Mouse (Mus musculus) liver, embryonic 14.5 days (tissue): ENCODE data around the gene Camk1. TPM values are rescaled to one million over a fixed set of nuclear protein-coding genes. Genes with fewer than 3 reads are reported as not detected.

ENCODE experiments used
- ATAC-seq: fragments of 200-750 bp; cut with Nextera tagmentation; 2 replicates; pipeline ENCODE4 v1.8.0; 2017; ENCODE audit warnings: moderate number of reproducible peaks, mild to moderate bottlenecking, moderate library complexity; ENCODE audit not compliant: insufficient read depth
- DNase-seq, 3 experiments: peaks; one replicate each; pipeline ENCODE4 v3.0.0-alpha.2; 2012 to 2013; ENCODE audit warnings: low read depth in 3 of 3, low spot score in 3 of 3
- H3K27ac ChIP-seq: fragments of 300-500 bp; sonication (generic); 2 replicates; pipeline ENCODE4 v1.5.1; 2014; ENCODE audit warnings: moderate library complexity, mild to moderate bottlenecking, control low read depth, inconsistent platforms
- H3K27me3 ChIP-seq: fragments of 300-500 bp; sonication (generic); 2 replicates; pipeline ENCODE4 v1.6.1; 2014; ENCODE audit warnings: mild to moderate bottlenecking, low read length, moderate library complexity; ENCODE audit not compliant: control insufficient read depth, insufficient read depth
- H3K36me3 ChIP-seq: fragments of 300-500 bp; sonication (generic); replicated peaks from 2 replicates; pipeline ENCODE4 v1.6.1; 2014; ENCODE audit warnings: low read depth; ENCODE audit not compliant: control insufficient read depth, insufficient read depth
- H3K4me1 ChIP-seq, 2 experiments: fragments of 200-500 bp in 1 of 2; fragments of 300-500 bp in 1 of 2; sonication (generic) in 1 of 2; replicated peaks; 2 replicates each; pipeline ENCODE4 v1.6.1; 2012 to 2014; ENCODE audit warnings: antibody characterized with exemption in 1 of 2, inconsistent platforms in 1 of 2, low read length in 1 of 2; ENCODE audit not compliant: control insufficient read depth in 2 of 2, insufficient read depth in 2 of 2
- H3K4me2 ChIP-seq: fragments of 300-500 bp; sonication (generic); 2 replicates; pipeline ENCODE4 v1.6.1; 2014; ENCODE audit warnings: low read depth, mild to moderate bottlenecking, control low read depth, moderate library complexity
- H3K4me3 ChIP-seq, 2 experiments: fragments of 200-500 bp in 1 of 2; fragments of 300-500 bp in 1 of 2; sonication (generic) in 1 of 2; 2 replicates each; pipeline ENCODE4 v1.5.1; 2012 to 2014; ENCODE audit warnings: low read depth in 2 of 2, low read length in 2 of 2, mild to moderate bottlenecking in 2 of 2, control low read depth in 1 of 2, inconsistent platforms in 1 of 2, moderate library complexity in 1 of 2; ENCODE audit not compliant: insufficient read depth in 1 of 2
- H3K9ac ChIP-seq: fragments of 300-500 bp; sonication (generic); replicated peaks from 2 replicates; pipeline ENCODE4 v1.6.1; 2014; ENCODE audit warnings: mild to moderate bottlenecking, control low read depth, moderate library complexity
- H3K9me3 ChIP-seq: fragments of 300-500 bp; sonication (generic); 2 replicates; pipeline ENCODE4 v1.6.1; 2016; ENCODE audit warnings: low read length, mixed read lengths; ENCODE audit not compliant: control insufficient read depth
- CTCF ChIP-seq: IDR thresholded peaks from 2 replicates; pipeline ENCODE4 v1.5.1; 2016; ENCODE audit warnings: antibody characterized with exemption, low read depth, control low read depth
- EP300 ChIP-seq: IDR thresholded peaks from 2 replicates; pipeline ENCODE4 v1.6.1; 2016; ENCODE audit warnings: antibody characterized with exemption, low read depth
- WGBS: fragments of 180-500 bp; shearing (Covaris S2); extraction: QIAGEN DNeasy Blood & Tissue Kit; methylation state at CpG from one replicate; pipeline ENCODE4 v1.1.7; 2014; ENCODE audit not compliant: insufficient replicate concordance; 5-methylcytosine and 5-hydroxymethylcytosine counted together
- polyA plus RNA-seq, 2 experiments: library from polyadenylated mRNA; depleted of rRNA in 1 of 2; stranded (reverse) in 1 of 2; unstranded in 1 of 2; fragments of >200 nt; fragmentation: Nextera tagmentation in 1 of 2; extraction: Ambion mirVana in 1 of 2; gene quantifications; 2 replicates each; pipeline versions ENCODE4 v1.2.1 to v1.2.3; 2012 to 2014

Camk1 gene
- polyA plus RNA-seq, 2 experiments: 9.0 to 16.3 TPM

DNA sequence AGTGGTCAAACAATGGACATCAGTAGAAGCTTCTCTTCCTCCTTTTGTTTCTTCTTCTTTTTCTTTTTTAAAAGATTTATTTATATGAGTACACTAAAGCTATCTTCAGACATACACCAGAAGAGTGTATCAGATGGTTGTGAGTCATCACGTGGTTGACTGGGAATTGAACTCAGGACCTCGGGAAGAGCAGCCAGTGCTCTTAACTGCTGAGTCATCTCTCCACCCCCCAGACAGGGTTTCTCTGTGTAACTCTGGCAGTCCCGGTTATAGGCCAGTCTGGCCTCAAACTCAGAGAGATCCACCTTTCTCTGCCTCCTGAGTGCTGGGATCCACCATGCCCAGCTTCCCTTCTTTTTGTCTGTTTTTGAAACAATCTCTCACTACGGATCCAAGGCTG lies 47.1 kb downstream of the Camk1 start:
- Histone ChIP-seq H3K4me3 (no peak overlapping the region), H3K4me1 (no peaks in the 10 kb centered on the region), H3K9ac (no peak overlapping the region), H3K27me3 (no peaks in the 10 kb centered on the region), H3K9me3 (no peaks in the 10 kb centered on the region), H3K36me3 (no peaks in the 10 kb centered on the region), H3K4me2 (no peak overlapping the region), H3K27ac (no peak overlapping the region)
- TF ChIP-seq CTCF (no peak), EP300 (no peak)
- 35% methylated on average over 4 of the region's 4 CpGs for WGBS
- ATAC-seq (no peak), DNase-seq (no peak)

- Histone ChIP-seq H3K4me3 (no peak overlapping the region), H3K4me1 (no peaks in the 10 kb centered on the region), H3K27me3 (no peaks in the 10 kb centered on the region), H3K9ac (no peak overlapping the region), H3K9me3 (no peaks in the 10 kb centered on the region), H3K27ac (no peak overlapping the region), H3K4me2 (no peak overlapping the region), H3K36me3 (no peaks in the 10 kb centered on the region)
- DNase-seq (no peak), ATAC-seq (no peak)
- TF ChIP-seq EP300 (no peak), CTCF (no peak)
- 57% methylated on average over 2 of the region's 2 CpGs for WGBS
Measured at GRCm38 (mm10) chr6:113296046-113296445, 47.7 kb downstream of the Camk1 start.

GRCm38 (mm10) chr6:113292938-113293337 lies 50.8 kb downstream of the Camk1 start:
- ATAC-seq (no peak), DNase-seq (no peak)
- no peaks in the 10 kb centered on the region for H3K4me1 ChIP-seq
- H3K27ac ChIP-seq: no peak overlapping the region
- whole genome bisulfite sequencing: 54% methylated on average over 5 of the region's 5 CpGs
- TF ChIP-seq CTCF (no peak), EP300 (no peak)
- no peak overlapping the region for H3K4me3 ChIP-seq
- H3K4me2 ChIP-seq: no peak overlapping the region
- H3K27me3 ChIP-seq: no peaks in the 10 kb centered on the region
- H3K9me3 ChIP-seq: no peaks in the 10 kb centered on the region
- no peak overlapping the region for H3K9ac ChIP-seq
- no peaks in the 10 kb centered on the region for H3K36me3 ChIP-seq

DNA sequence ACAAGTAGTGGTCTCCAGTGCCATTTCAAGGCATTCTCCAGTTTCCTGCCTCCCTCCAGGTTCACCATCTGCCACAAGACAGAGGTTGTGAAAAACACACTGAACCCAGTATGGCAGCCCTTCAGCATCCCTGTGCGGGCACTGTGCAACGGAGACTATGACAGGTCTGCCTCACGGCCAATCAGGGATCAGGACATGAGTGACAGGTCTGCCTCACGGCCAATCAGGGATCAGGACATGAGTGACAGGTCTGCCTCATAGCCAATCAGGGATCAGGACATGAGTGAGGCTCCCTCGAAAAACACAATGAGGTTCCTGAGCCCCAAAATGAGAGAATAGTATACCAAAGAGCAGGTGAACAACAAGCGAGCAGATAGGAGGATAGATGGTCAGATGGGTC lies 53.4 kb downstream of the Camk1 start:
- H3K27me3 ChIP-seq: no peaks in the 10 kb centered on the region
- no peak for TF ChIP-seq EP300
- TF ChIP-seq CTCF: no peak
- no peak overlapping the region for H3K4me2 ChIP-seq
- no peaks in the 10 kb centered on the region for H3K36me3 ChIP-seq
- no peaks in the 10 kb centered on the region for H3K9me3 ChIP-seq
- ATAC-seq: no peak
- WGBS: 55% methylated on average over 6 of the region's 6 CpGs
- no peak for DNase-seq
- no peaks in the 10 kb centered on the region for H3K4me1 ChIP-seq
- no peak overlapping the region for H3K27ac ChIP-seq
- no peak overlapping the region for H3K4me3 ChIP-seq
- H3K9ac ChIP-seq: no peak overlapping the region

DNA sequence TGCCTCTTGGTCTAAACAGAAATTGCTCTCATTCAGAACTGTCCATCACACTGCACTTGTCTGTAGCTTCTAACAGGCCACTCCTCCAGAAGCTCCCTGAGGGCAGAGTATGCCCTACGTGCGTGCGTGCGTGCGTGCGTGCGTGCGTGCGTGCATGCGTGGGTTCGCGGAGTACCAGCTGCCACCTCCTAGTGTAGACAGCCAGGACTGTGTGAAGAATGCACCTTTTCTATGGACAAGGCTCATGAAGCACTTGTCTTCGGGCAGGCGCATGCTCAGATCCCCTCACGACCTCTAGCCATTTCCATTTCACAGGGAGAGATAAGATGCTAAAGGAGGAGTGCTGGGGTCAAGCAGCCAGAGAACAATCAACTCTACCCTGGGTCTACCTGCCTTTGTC lies 54.4 kb downstream of the Camk1 start:
- H3K27me3 ChIP-seq: peaks cover 4% of the 10 kb centered on the region; the same call in 1 of the 2 replicates
- H3K36me3 ChIP-seq: no peaks in the 10 kb centered on the region
- 77% methylated on average over 15 of the region's 15 CpGs for WGBS
- DNase-seq (no peak), ATAC-seq (no peak)
- H3K9ac ChIP-seq: no peak overlapping the region
- H3K4me2 ChIP-seq: no peak overlapping the region
- no peaks in the 10 kb centered on the region for H3K4me1 ChIP-seq
- TF ChIP-seq EP300 (no peak), CTCF (no peak)
- H3K4me3 ChIP-seq: no peak overlapping the region
- H3K9me3 ChIP-seq: no peaks in the 10 kb centered on the region
- no peak overlapping the region for H3K27ac ChIP-seq

- Histone ChIP-seq H3K4me3 (no peak overlapping the region), H3K27me3 (peaks cover 23% of the 10 kb centered on the region), H3K36me3 (no peaks in the 10 kb centered on the region), H3K4me2 (no peak overlapping the region), H3K9ac (no peak overlapping the region), H3K4me1 (no peaks in the 10 kb centered on the region), H3K27ac (no peak overlapping the region), H3K9me3 (no peaks in the 10 kb centered on the region)
- ATAC-seq: no peak
- DNase-seq: no peak
- TF ChIP-seq EP300 (no peak), CTCF (no peak)
- WGBS: 47% methylated on average over 4 of the region's 4 CpGs
Measured at GRCm38 (mm10) chr6:113287236-113287635, 56.5 kb downstream of the Camk1 start.
